Mouse (Mus musculus): Measurements from ENCODE around the gene Qars.

Qars gene

DNA sequence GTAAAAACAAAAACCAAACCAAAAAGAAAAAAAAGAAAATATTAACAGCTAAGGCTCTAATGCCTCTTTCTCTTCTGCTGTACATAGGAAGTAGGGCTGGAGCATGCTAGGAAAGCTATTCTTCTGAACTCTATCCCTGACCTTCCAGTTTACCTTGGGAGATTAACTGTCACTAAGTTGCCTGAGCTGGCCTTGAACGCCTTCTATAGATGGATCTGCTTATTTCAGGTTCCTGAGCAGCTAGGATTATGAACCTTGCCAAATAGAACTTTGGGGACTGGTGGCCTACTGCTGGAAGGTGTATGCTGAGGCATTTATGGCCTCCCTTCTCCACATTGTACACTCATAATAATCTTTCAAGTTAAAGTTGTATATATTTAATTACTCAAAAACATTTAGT is 23.4 kb downstream of the Qars start:
- DNase-seq (ENCODE audit: low read depth, low spot score), result no peak

DNA sequence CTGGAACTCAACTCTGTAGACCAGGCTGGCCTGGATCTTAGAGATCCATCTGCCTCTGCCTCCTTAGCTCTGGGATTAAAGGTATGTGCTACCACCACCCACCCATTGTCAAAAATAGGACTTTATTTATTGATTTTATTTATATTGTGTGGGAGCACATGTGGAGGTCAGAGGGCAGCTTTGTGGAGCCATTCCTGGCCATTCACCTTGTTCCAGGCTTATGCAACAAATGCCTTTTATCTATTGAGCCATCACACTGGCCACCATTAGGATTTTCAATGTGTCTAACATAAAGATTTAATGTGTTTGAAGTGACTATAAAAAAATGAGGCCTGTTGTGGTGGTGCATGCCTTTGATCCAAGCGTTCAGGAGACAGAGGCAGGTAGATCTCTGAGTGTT is 24.0 kb downstream of the Qars start:
- DNase-seq (ENCODE audit: low read depth, low spot score), result no peak

DNA sequence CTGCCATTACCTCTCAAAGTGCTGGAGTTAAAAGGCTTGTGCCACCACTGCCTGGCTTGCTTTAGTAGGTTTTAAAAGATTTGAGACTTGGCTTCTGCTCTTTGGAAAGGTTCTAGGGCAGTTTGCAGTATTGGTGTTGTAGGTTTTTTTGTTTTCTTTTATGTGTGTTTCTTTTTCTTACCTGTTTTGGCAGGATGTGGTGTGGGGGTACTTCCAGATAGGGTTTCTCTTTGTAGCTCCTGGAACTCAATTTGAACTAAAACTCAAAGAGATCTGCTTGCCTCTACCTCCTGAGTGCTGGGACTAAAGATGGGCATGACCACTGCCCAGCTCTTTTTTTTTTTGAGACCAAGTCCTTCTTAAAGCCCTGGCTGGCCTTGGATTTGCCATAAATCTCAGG is 33.3 kb downstream of the Qars start:
- no peak for DNase-seq (ENCODE audit: low read depth, low spot score)

DNA sequence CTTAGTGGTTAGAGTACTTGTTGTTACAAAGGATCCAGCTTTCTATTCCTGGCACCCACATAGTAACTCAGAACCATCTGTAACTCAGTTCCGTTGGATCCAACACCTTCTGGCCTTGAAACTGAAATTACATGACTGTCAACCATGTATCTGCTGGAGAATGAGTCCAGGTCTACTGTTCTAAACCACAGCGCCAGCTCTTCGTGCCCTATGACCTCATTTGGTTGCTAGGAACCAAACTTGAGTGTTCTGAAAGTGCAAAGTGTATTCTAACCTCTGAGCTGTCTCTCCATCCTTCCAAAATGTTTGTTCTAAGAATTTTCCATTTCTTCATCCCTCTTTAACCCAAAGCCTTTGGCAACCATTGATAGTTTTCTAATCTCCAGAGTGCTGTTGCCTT is 38.5 kb downstream of the Qars start:
- DNase-seq (ENCODE audit: low read depth, low spot score), result no peak

DNA sequence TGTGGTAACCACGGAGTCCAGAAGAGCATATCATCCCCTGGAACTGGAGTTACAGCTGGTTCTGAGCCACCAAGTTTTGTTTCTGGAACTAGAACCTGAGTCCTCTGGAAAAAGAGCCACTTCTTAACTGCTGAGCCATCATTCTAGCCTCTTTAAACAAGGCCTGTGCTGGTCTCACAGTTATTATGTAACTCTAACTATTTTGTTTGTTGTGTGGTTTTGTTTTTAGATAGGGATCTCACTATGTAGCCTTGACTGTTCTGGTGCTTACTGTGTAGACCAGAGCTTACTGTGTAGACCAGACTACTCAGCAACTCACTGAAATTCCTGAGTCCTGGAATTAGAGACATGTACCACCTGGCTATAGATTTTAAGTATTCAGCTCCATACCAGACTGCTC is 39.4 kb downstream of the Qars start:
- DNase-seq (ENCODE audit: low read depth, low spot score), result no peak

DNA sequence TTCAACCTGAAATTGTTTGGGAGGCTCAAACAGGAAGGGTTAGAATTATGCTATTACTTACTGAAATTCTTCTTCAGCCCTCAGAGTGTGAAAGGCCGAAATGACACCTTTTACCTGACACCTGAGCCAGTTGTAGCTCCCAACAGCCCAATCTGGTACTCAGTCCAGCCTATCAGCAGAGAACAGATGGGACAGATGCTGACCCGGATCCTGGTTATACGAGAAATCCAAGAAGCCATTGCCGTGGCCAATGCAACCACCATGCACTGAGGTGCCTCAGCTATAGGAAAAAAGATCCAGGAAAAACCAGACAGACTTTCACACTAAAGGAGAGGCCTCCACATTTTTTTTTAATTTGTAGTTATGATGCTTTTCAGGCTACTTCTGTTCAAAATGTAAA is 51.7 kb downstream of the Qars start:
- no peak for DNase-seq (ENCODE audit: low read depth, low spot score)

DNA sequence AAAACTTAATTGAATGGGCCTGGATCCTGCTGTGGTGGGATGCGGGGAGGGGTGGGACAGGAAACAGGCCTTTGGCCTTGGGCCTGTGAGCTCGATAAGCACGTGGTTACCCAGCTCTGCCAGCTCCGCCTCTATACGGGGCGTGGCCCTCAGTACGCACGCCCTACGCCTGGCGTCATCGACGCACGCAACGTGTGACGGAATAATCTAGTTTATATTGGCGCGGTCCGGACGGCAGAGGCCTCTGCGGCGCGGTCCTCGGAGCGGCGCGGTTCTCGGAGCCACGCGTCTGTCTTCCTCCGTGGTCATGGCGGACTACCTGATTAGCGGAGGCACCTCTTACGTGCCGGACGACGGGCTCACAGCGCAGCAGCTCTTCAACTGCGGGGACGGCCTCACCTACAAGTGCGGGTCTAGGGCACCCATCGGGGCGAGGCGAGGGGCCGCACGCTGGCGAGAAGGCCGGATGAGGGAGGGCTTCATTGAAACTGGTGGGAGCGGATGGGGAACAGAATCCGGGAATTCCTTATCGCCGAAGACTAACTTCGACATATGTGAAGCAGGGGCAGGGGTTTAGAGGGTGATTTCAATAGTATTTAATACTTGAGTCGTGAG is 52.8 kb downstream of the Qars start, which contains the start of gene Impdh2:
TSS of gene Impdh2 (plus strand) at position 60 of the 615 bp plus-strand sequence.
- peak; percentile 94 for DNase-seq (ENCODE audit: low read depth, low spot score)

DNA sequence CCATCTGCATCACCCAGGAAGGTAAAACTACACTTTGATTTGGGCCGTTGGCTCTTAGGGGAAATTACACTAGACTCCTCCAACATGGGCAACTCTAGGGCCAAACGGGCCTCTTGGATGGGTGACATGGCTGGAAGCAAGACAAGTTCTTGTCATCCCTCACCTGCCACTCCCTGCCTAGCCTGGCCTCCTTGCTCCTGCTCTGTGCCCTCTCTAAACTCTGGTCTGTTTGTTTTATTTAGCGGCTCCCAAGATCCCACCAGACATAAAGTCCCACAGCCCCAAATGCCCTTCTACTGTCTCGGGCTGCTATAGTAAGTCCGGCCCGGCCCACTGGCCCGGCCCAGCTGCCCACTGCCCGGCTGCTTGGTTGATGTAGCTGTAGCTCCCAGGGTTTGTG is 56.2 kb downstream of the Qars start:
- no peak for DNase-seq (ENCODE audit: low read depth, low spot score)

DNA sequence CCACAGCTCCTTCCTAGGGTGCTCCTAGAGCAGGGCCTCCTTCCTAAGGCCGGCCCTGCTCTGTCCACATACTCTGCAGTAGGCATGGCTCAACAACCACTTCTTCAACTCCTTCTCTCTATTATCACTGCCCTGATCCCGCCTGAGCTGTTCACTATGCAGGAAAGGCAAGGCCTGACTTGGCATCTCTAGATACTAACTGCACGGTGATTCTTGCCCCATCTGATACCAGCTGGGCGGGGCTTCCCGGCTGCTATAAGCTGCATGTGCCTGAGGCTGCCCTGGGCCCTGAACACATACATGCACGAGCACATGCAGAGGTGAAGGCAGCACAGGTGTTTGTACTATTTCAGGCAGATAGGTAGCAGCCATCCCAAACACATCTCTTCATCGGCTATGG is 56.6 kb downstream of the Qars start:
- DNase-seq (ENCODE audit: low read depth, low spot score), result no peak
